ENCODE assay signal across 13 mouse cellular contexts in the genomic region with DNA sequence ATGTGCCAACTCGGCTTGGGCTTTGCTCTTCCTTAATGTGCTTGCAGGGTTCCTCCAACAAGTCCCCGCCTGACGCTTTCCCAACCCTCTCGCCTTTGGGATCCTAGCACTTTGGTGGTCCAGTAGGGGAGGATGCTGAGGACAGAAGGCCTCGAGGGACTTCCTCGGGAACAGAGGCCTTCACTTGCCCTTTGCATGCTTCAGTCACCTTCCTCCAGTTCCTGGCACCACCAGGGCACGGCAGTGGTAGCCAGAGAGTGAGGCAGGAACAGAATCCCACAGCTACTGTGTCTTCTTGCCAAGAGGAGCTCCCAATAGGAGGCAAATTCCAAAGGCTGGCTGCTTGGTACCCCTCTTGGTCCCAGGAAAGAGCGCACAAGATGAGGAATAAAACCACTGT.
DNase-seq lines count a peak whose midpoint lies in the region.
"Had no signal": no experiment of that assay in that cellular context is flagged by ENCODE, and none has a peak within 500 bp of the region (broad histone marks: within the 10 kb centered on the region; RNA-seq: fewer than 3 reads in every experiment).

No protein-coding gene starts in this region.

- peak; percentile 60 to 67 for DNase-seq in cerebellum, postnatal 10 days
- DNase-seq in cerebellum, adult 9-11 months, result no peak
- DNase-seq: adrenal gland, adult 2 months; adrenal gland, adult 8-10 months; adrenal gland, postnatal 10 days; adrenal gland, postnatal 14 days; adrenal gland, postnatal 25 days; adrenal gland, postnatal 36 days; B cell, adult 2 months; cerebellum, adult 11 months; cerebellum, adult 11-12 months; cerebellum, adult 18-20 months; cerebellum, adult 2 months had no signal
